Mouse (Mus musculus) thymus, adult 2 months (tissue): Measurements from ENCODE around the gene Gpatch4.

ENCODE experiments used
- CTCF ChIP-seq: fragments of 200-500 bp; IDR thresholded peaks from 2 replicates; pipeline ENCODE4 v1.5.1; 2012; ENCODE audit warnings: mild to moderate bottlenecking, control low read depth, low read length, moderate library complexity, borderline replicate concordance; ENCODE audit not compliant: control insufficient read depth, poor library complexity, insufficient read depth; ENCODE audit errors: extremely low read depth
- POLR2A ChIP-seq: fragments of 200-500 bp; IDR thresholded peaks from 2 replicates; pipeline ENCODE4 v1.6.1; 2012; ENCODE audit warnings: mild to moderate bottlenecking, low read length, control low read depth, moderate library complexity; ENCODE audit not compliant: control insufficient read depth, poor library complexity, insufficient read depth; ENCODE audit errors: extremely low read depth

- TF ChIP-seq CTCF (peak; percentile 77; the same call in 1 of the 2 replicates), POLR2A (no peak)
Measured at GRCm38 (mm10) chr3:88071783-88072182, 28.9 kb downstream of the Gpatch4 start.
